Mouse (Mus musculus): ENCODE measurements at regions not wholly inside any gene's neighbourhood (a gene's known extent, or its start where the extent isn't known, plus 50 kb on each side); places are given as distances from the start of the nearest gene placed in this dataset.

GRCm38 (mm10) chr13:117334125-117334524, 113.2 kb upstream of the Gm17509 start:
- no peak overlapping the region for H3K4me2 ChIP-seq
- 14% methylated on average over 1 of the region's 1 CpGs for WGBS
- no peak overlapping the region for H3K9ac ChIP-seq
- H3K36me3 ChIP-seq = no peaks in the 10 kb centered on the region
- ATAC-seq (ENCODE audit: insufficient number of reproducible peaks, low FRiP score) = no peak
- no peak overlapping the region for H3K4me3 ChIP-seq
- H3K9me3 ChIP-seq (replicated peaks) = no peaks in the 10 kb centered on the region
- no peaks in the 10 kb centered on the region for H3K27me3 ChIP-seq (replicated peaks)
- no peak overlapping the region for H3K27ac ChIP-seq (ENCODE audit: poor library complexity, severe bottlenecking)
- no peaks in the 10 kb centered on the region for H3K4me1 ChIP-seq (replicated peaks)

GRCm38 (mm10) chr13:117334539-117334938, 113.7 kb upstream of the Gm17509 start:
- Histone ChIP-seq H3K27me3 (replicated peaks) (no peaks in the 10 kb centered on the region), H3K9ac (no peak overlapping the region), H3K27ac (ENCODE audit: poor library complexity, severe bottlenecking) (no peak overlapping the region), H3K4me3 (no peak overlapping the region), H3K4me1 (replicated peaks) (no peaks in the 10 kb centered on the region), H3K4me2 (no peak overlapping the region), H3K36me3 (no peaks in the 10 kb centered on the region), H3K9me3 (replicated peaks) (no peaks in the 10 kb centered on the region)
- no peak for ATAC-seq (ENCODE audit: insufficient number of reproducible peaks, low FRiP score)
- 86% methylated on average over 5 of the region's 5 CpGs for WGBS

- Histone ChIP-seq H3K36me3 (no peaks in the 10 kb centered on the region), H3K4me3 (no peak overlapping the region), H3K4me2 (no peak overlapping the region), H3K4me1 (replicated peaks) (no peaks in the 10 kb centered on the region), H3K27ac (ENCODE audit: poor library complexity, severe bottlenecking) (no peak overlapping the region), H3K9ac (no peak overlapping the region), H3K9me3 (replicated peaks) (no peaks in the 10 kb centered on the region), H3K27me3 (replicated peaks) (no peaks in the 10 kb centered on the region)
- ATAC-seq (ENCODE audit: insufficient number of reproducible peaks, low FRiP score) = no peak
- WGBS = 65% methylated on average over 4 of the region's 4 CpGs
Observed at GRCm38 (mm10) chr13:117381086-117381595, 160.3 kb upstream of the Gm17509 start.

DNA sequence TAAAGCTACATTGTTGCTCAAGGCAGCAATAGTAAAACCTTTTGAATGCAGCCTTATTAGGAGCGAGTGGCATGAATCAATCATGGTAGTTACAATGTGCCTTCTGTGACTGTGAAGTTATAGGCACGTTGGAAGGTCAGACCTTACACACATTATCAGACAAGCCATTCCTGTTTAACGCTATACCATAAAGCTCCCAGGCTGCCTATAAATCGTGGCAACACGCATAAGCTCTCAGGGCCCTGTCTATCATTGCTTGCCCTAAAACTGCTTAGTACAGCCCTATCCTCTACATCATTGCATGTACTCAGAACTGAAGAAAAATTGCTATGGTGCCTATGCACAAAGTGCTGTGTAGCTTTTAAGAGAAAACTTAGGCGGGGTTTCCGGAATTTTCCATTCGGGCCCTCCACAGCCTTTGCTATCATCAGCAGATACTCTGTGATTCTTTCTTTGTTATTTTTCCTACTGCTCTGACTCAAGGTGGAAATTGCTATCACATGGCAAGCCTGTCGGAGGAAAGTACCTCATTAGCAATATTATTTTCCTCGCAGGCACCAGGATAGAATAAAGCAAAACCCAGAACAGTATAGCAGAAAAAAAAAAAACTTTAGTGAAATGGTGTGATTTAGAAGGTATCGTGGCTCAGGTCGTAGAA, 162.7 kb upstream of the Gm17509 start:
- Histone ChIP-seq H3K9me3 (replicated peaks) (no peaks in the 10 kb centered on the region), H3K27me3 (replicated peaks) (no peaks in the 10 kb centered on the region), H3K4me3 (no peak overlapping the region), H3K27ac (ENCODE audit: poor library complexity, severe bottlenecking) (no peak overlapping the region), H3K4me2 (no peak overlapping the region), H3K36me3 (no peaks in the 10 kb centered on the region), H3K4me1 (replicated peaks) (no peaks in the 10 kb centered on the region), H3K9ac (no peak overlapping the region)
- 65% methylated on average over 12 of the region's 12 CpGs for WGBS
- ATAC-seq (ENCODE audit: insufficient number of reproducible peaks, low FRiP score) = peak; percentile 55; the same call in 1 of the 2 replicates

- no peak overlapping the region for H3K4me3 ChIP-seq
- H3K4me2 ChIP-seq = no peak overlapping the region
- H3K9ac ChIP-seq = no peak overlapping the region
- H3K27ac ChIP-seq (ENCODE audit: poor library complexity, severe bottlenecking) = no peak overlapping the region
- H3K27me3 ChIP-seq (replicated peaks) = no peaks in the 10 kb centered on the region
- H3K36me3 ChIP-seq = no peaks in the 10 kb centered on the region
- no peak for ATAC-seq (ENCODE audit: insufficient number of reproducible peaks, low FRiP score)
- no peaks in the 10 kb centered on the region for H3K9me3 ChIP-seq (replicated peaks)
- H3K4me1 ChIP-seq (replicated peaks) = no peaks in the 10 kb centered on the region
Observed at GRCm38 (mm10) chr13:117390287-117390686, 169.4 kb upstream of the Gm17509 start.

GRCm38 (mm10) chr13:117393488-117393887, 172.6 kb upstream of the Gm17509 start:
- Histone ChIP-seq H3K27ac (ENCODE audit: poor library complexity, severe bottlenecking) (no peak overlapping the region), H3K4me1 (replicated peaks) (no peaks in the 10 kb centered on the region), H3K27me3 (replicated peaks) (no peaks in the 10 kb centered on the region), H3K4me3 (no peak overlapping the region), H3K36me3 (no peaks in the 10 kb centered on the region), H3K4me2 (no peak overlapping the region), H3K9me3 (replicated peaks) (no peaks in the 10 kb centered on the region), H3K9ac (no peak overlapping the region)
- ATAC-seq (ENCODE audit: insufficient number of reproducible peaks, low FRiP score) = no peak
- WGBS = 46% methylated on average over 1 of the region's 1 CpGs

- Histone ChIP-seq H3K9ac (no peak overlapping the region), H3K4me3 (no peak overlapping the region), H3K36me3 (no peaks in the 10 kb centered on the region), H3K4me2 (no peak overlapping the region), H3K9me3 (replicated peaks) (no peaks in the 10 kb centered on the region), H3K27me3 (replicated peaks) (no peaks in the 10 kb centered on the region), H3K27ac (ENCODE audit: poor library complexity, severe bottlenecking) (no peak overlapping the region), H3K4me1 (replicated peaks) (no peaks in the 10 kb centered on the region)
- no peak for ATAC-seq (ENCODE audit: insufficient number of reproducible peaks, low FRiP score)
- WGBS = 60% methylated on average over 4 of the region's 4 CpGs
Observed at GRCm38 (mm10) chr13:117401245-117401644, 180.4 kb upstream of the Gm17509 start.

- no peak for ATAC-seq (ENCODE audit: insufficient number of reproducible peaks, low FRiP score)
- Histone ChIP-seq H3K9me3 (replicated peaks) (no peaks in the 10 kb centered on the region), H3K4me3 (no peak overlapping the region), H3K4me2 (no peak overlapping the region), H3K27ac (ENCODE audit: poor library complexity, severe bottlenecking) (no peak overlapping the region), H3K9ac (no peak overlapping the region), H3K4me1 (replicated peaks) (no peaks in the 10 kb centered on the region), H3K36me3 (no peaks in the 10 kb centered on the region), H3K27me3 (replicated peaks) (no peaks in the 10 kb centered on the region)
- 80% methylated on average over 7 of the region's 7 CpGs for WGBS
Observed at GRCm38 (mm10) chr13:117409940-117410339, 189.1 kb upstream of the Gm17509 start.

GRCm38 (mm10) chr13:117413616-117414015, 188.5 kb upstream of the Hcn1 start:
- Histone ChIP-seq H3K9me3 (replicated peaks) (no peaks in the 10 kb centered on the region), H3K4me1 (replicated peaks) (no peaks in the 10 kb centered on the region), H3K27me3 (replicated peaks) (no peaks in the 10 kb centered on the region), H3K27ac (ENCODE audit: poor library complexity, severe bottlenecking) (no peak overlapping the region), H3K4me3 (no peak overlapping the region), H3K36me3 (no peaks in the 10 kb centered on the region), H3K4me2 (no peak overlapping the region), H3K9ac (no peak overlapping the region)
- ATAC-seq (ENCODE audit: insufficient number of reproducible peaks, low FRiP score) = peak; percentile 71; the same call in 1 of the 2 replicates
- WGBS = 70% methylated on average over 4 of the region's 4 CpGs

GRCm38 (mm10) chr13:117423558-117423957, 178.6 kb upstream of the Hcn1 start:
- Histone ChIP-seq H3K9ac (no peak overlapping the region), H3K4me2 (no peak overlapping the region), H3K36me3 (no peaks in the 10 kb centered on the region), H3K9me3 (replicated peaks) (no peaks in the 10 kb centered on the region), H3K27me3 (replicated peaks) (no peaks in the 10 kb centered on the region), H3K4me1 (replicated peaks) (no peaks in the 10 kb centered on the region), H3K4me3 (no peak overlapping the region), H3K27ac (ENCODE audit: poor library complexity, severe bottlenecking) (no peak overlapping the region)
- WGBS = 87% methylated on average over 4 of the region's 4 CpGs
- no peak for ATAC-seq (ENCODE audit: insufficient number of reproducible peaks, low FRiP score)

GRCm38 (mm10) chr13:117425015-117425414, 177.1 kb upstream of the Hcn1 start:
- WGBS = 72% methylated on average over 1 of the region's 1 CpGs
- H3K4me3 ChIP-seq = no peak overlapping the region

DNA sequence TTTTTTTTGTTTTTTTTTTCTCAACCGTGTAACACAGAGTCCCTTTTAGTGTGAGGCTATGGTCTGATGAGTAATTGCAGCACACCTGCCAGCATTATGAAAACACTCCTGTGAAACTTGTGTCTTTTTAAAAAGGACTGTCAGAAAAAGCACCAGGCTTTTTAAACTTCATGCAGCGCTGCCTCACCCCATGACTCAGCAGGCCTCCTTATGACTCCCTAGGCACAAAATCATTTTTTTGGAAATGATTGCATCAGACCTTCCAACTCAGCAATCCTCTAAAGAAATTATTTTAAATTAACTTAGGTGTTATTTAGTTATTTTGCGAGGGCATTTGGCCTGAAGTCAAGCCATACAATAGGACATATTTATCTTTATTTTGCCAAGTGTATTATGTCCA, 134.7 kb upstream of the Hcn1 start:
- ATAC-seq (ENCODE audit: insufficient number of reproducible peaks, low FRiP score) = no peak
- no peaks in the 10 kb centered on the region for H3K4me1 ChIP-seq (replicated peaks)
- no peaks in the 10 kb centered on the region for H3K36me3 ChIP-seq
- H3K27me3 ChIP-seq (replicated peaks) = no peaks in the 10 kb centered on the region
- no peak overlapping the region for H3K4me2 ChIP-seq
- H3K9ac ChIP-seq = no peak overlapping the region
- H3K4me3 ChIP-seq = no peak overlapping the region
- 79% methylated on average over 3 of the region's 3 CpGs for WGBS
- H3K27ac ChIP-seq (ENCODE audit: poor library complexity, severe bottlenecking) = no peak overlapping the region
- H3K9me3 ChIP-seq (replicated peaks) = no peaks in the 10 kb centered on the region

More at GRCm38 (mm10) chr13:117425015-117425414, 177.1 kb upstream of the Hcn1 start:
- H3K4me2 ChIP-seq = no peak overlapping the region
- no peak overlapping the region for H3K9ac ChIP-seq
- H3K4me1 ChIP-seq (replicated peaks) = no peaks in the 10 kb centered on the region
- no peak overlapping the region for H3K27ac ChIP-seq (ENCODE audit: poor library complexity, severe bottlenecking)
- H3K9me3 ChIP-seq (replicated peaks) = no peaks in the 10 kb centered on the region
- 0 out of 2 replicates have a peak, but pooled peaks have one; percentile 39 for ATAC-seq (ENCODE audit: insufficient number of reproducible peaks, low FRiP score)
- no peaks in the 10 kb centered on the region for H3K36me3 ChIP-seq
- no peaks in the 10 kb centered on the region for H3K27me3 ChIP-seq (replicated peaks)

All from heart, embryonic 12.5 days (tissue).